Mouse (Mus musculus): ENCODE data around the gene Fosl2.

The Fosl2 gene

GRCm38 (mm10) chr5:32182885-32183629 is 47.5 kb downstream of the Fosl2 start:
- no peak for DNase-seq (ENCODE audit: low read depth)

DNA sequence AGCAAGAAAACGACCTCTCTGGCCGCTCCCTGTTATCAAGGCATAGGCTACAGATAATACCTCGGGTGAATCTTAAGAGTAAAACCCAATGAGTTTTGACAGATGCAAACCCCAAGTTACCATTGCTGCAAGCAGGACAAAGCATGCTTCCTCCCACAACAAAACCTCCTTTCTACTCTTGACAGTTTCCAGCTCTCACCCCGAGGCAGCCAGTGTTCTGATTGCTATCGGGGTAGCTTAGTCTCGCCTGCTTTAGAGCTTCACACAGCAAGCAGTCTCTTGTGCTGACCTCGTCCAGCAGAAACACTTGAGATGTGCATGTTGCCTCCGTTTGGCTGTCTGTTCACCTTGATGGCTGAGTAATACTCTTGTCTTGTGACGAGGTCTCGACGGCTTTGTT is 52.1 kb downstream of the Fosl2 start:
- no peak for DNase-seq (ENCODE audit: low read depth)

- no peak for DNase-seq (ENCODE audit: low read depth)
Observed at GRCm38 (mm10) chr5:32191259-32191658, 55.7 kb downstream of the Fosl2 start.

GRCm38 (mm10) chr5:32192016-32192845 is 56.6 kb downstream of the Fosl2 start:
- no peak for DNase-seq (ENCODE audit: low read depth)

- no peak for DNase-seq (ENCODE audit: low read depth)
Observed at GRCm38 (mm10) chr5:32194236-32194635, 58.6 kb downstream of the Fosl2 start.

GRCm38 (mm10) chr5:32195857-32196609 is 60.4 kb downstream of the Fosl2 start:
- no peak for DNase-seq (ENCODE audit: low read depth)

- peak; percentile 91 for DNase-seq (ENCODE audit: low read depth)
Observed at GRCm38 (mm10) chr5:32197698-32198097, 62.1 kb downstream of the Fosl2 start.

DNA sequence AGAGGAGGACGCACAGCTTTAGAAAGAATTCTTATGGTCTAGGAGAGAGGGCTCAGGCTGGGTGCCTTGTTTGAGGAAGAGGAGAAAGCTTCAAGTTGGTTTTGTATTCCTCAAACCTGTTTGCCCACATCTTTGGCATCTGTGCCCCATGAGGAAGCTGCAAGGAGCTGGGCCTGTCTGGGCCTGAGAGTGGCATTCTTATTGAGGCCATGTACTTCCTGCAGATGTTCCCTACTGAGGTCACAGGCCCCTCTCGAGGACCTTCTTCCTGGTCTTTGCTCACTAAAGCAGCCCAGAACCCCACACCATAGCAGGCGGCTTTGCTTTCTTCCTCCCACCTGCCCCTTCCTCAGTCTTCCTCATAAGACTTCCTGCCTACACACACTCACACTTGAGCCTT is 63.5 kb downstream of the Fosl2 start:
- no peak for DNase-seq (ENCODE audit: low read depth)

DNA sequence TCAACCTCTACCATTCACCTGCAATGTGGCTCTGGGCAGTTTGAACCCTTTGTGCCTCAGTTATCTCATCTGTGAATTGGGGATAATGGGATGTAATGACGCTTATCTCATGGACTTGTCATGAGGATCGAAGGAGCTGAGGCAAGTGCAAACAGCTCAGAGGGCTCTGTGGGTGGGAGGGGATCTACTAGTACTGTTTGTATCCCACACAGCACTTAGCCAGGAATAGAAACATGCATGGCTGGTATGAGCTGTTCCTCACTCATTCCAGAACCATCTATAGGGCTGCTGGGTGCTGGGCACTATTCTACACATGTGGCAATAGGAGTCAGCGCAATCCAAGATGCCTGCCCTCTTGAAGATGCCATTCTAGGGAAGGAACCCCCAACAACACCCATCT is 64.0 kb downstream of the Fosl2 start:
- DNase-seq (ENCODE audit: low read depth) = no peak

DNA sequence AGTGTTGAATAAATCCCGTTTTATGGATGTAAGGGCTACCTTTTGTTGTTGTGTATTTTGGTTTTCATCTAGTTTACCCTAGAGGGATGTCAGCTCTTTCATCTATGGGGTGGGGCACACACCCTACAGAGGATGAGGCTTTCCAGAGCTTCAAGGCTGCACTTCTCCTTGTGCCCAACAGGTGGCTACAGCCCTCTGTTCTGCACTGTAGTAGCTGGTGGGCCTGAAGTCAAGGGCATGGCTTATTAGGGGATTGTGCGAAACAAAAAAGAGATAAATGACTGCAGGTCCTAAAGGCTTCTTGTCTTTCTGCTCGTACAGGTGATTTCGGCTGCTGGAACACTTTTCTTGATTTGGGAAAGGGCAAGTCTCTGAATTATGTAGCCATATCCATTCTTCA is 69.1 kb downstream of the Fosl2 start:
- peak; percentile 33 for DNase-seq (ENCODE audit: low read depth)

DNA sequence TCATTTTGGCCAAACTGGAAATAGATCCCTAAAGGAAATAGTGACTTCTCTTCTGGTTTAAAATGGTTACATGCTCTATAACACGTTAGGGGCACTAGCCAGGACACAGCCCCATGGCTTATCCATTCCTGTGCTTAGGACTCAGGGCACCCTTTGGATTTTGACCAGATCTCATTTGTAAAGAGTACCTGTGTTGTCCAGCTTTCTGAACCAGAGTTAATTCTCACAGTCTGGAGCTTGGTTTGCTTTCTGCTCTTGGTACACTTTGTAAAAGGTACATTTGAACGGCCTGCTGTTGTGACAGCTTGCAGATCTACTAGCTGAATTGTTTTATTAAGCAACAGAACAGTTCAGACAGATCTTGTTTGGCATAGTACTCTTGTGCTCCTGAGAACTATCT is 71.1 kb downstream of the Fosl2 start:
- DNase-seq (ENCODE audit: low read depth) = no peak
